Mouse (Mus musculus) midbrain, embryonic 16.5 days (tissue): ENCODE measurements around the gene Sema6d. TPM values are rescaled to one million over a fixed set of nuclear protein-coding genes. Genes with fewer than 3 reads are reported as not detected.

Experiments
- ATAC-seq: fragments of 200-750 bp; cut with Nextera tagmentation; 2 replicates; pipeline ENCODE4 v1.8.0; 2017; ENCODE audit warnings: moderate TSS enrichment
- H3K27ac ChIP-seq: fragments of 300-500 bp; sonication (generic); 2 replicates; pipeline ENCODE4 v1.5.1; 2014; ENCODE audit warnings: mild to moderate bottlenecking, low read length, mixed read lengths
- H3K27me3 ChIP-seq: fragments of 300-500 bp; sonication (generic); 2 replicates; pipeline ENCODE4 v1.6.1; 2014; ENCODE audit warnings: low read depth, low read length, mixed read lengths; ENCODE audit not compliant: control insufficient read depth, insufficient read depth
- H3K36me3 ChIP-seq: fragments of 300-500 bp; sonication (generic); 2 replicates; pipeline ENCODE4 v1.6.1; 2014; ENCODE audit warnings: mild to moderate bottlenecking, low read length, moderate library complexity, mixed read lengths; ENCODE audit not compliant: control insufficient read depth, insufficient read depth
- H3K4me1 ChIP-seq: fragments of 300-500 bp; sonication (generic); 2 replicates; pipeline ENCODE4 v1.6.1; 2014; ENCODE audit warnings: mild to moderate bottlenecking, low read length, mixed read lengths; ENCODE audit not compliant: control insufficient read depth, insufficient read depth
- H3K4me2 ChIP-seq: fragments of 300-500 bp; sonication (generic); 2 replicates; pipeline ENCODE4 v1.6.1; 2014; ENCODE audit warnings: mild to moderate bottlenecking, low read length, mixed read lengths
- H3K4me3 ChIP-seq: fragments of 300-500 bp; sonication (generic); 2 replicates; pipeline ENCODE4 v1.5.1; 2014; ENCODE audit warnings: low read depth, mild to moderate bottlenecking, low read length, moderate library complexity, mixed read lengths
- H3K9ac ChIP-seq: fragments of 300-500 bp; sonication (generic); 2 replicates; pipeline ENCODE4 v1.6.1; 2014; ENCODE audit warnings: low read depth, low read length, mixed read lengths
- H3K9me3 ChIP-seq: fragments of 300-500 bp; sonication (generic); replicated peaks from 2 replicates; pipeline ENCODE4 v1.6.1; 2014; ENCODE audit warnings: mild to moderate bottlenecking, low read length, mixed read lengths; ENCODE audit not compliant: control insufficient read depth, poor library complexity, severe bottlenecking
- WGBS: fragments of 180-500 bp; shearing (Covaris S2); extraction: QIAGEN DNeasy Blood & Tissue Kit; methylation state at CpG from one replicate; pipeline ENCODE4 v1.1.7; 2014; 5-methylcytosine and 5-hydroxymethylcytosine counted together
- polyA plus RNA-seq: library from polyadenylated mRNA; unstranded; fragments of >200 nt; fragmentation: Nextera tagmentation; extraction: Ambion mirVana; gene quantifications from 2 replicates; pipeline ENCODE4 v1.2.1, GENCODE M21; 2015

Sema6d gene
- polyA plus RNA-seq, 1 experiment from 2014 or later, result 31.8 TPM

DNA sequence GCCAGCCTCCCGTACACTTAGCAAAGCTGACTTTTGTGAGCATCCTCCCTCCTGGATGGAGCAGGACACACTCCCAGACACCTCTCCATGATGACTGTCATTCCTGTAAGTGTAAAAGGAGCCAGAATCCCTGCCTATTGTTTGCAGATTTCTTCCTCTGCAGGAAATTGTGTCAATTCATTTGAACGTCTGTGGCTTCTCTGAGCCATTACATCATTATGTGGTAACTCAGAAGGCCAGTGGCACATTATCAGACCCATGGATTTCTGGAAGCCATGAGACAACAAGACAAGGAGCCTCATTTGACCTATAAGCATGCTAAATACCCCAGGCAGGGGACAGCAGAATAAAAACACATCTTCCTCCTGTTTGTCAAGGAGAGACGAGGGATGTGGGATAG, 327.0 kb downstream of the Sema6d start:
- ATAC-seq, result no peak
- Histone ChIP-seq H3K27me3 (no peaks in the 10 kb centered on the region), H3K36me3 (no peaks in the 10 kb centered on the region), H3K4me3 (no peak overlapping the region), H3K27ac (no peak overlapping the region), H3K9ac (no peak overlapping the region), H3K9me3 (no peaks in the 10 kb centered on the region), H3K4me1 (peaks cover 2% of the 10 kb centered on the region; the same call in 1 of the 2 replicates), H3K4me2 (no peak overlapping the region)
- 75% methylated on average over 3 of the region's 3 CpGs for WGBS

DNA sequence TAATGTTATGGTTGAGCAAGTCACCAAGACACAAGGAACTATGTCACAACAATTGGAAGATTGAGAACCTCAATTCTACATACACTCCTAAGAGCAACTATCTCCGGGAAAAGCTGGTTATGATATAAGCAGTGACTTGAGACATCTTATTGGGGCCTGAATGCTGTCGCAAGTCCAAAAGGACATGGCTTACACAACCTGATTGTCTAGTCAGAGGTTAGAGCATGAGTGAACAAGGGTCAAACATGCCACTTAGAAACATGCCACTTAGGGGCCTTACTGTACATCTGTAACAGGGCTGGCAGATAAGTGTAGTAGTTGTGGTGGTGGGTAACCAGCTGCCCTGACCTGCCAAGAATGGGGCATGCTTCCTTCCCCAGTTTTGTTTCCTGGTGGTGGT, 328.6 kb downstream of the Sema6d start:
- no peak overlapping the region for H3K4me2 ChIP-seq
- H3K9me3 ChIP-seq, result no peaks in the 10 kb centered on the region
- H3K27ac ChIP-seq, result no peak overlapping the region
- H3K4me1 ChIP-seq, result peaks cover 2% of the 10 kb centered on the region; the same call in 1 of the 2 replicates
- no peak overlapping the region for H3K4me3 ChIP-seq
- H3K27me3 ChIP-seq, result no peaks in the 10 kb centered on the region
- no peak overlapping the region for H3K9ac ChIP-seq
- no peak for ATAC-seq
- H3K36me3 ChIP-seq, result no peaks in the 10 kb centered on the region
- 98% methylated on average over 2 of the region's 2 CpGs for WGBS

DNA sequence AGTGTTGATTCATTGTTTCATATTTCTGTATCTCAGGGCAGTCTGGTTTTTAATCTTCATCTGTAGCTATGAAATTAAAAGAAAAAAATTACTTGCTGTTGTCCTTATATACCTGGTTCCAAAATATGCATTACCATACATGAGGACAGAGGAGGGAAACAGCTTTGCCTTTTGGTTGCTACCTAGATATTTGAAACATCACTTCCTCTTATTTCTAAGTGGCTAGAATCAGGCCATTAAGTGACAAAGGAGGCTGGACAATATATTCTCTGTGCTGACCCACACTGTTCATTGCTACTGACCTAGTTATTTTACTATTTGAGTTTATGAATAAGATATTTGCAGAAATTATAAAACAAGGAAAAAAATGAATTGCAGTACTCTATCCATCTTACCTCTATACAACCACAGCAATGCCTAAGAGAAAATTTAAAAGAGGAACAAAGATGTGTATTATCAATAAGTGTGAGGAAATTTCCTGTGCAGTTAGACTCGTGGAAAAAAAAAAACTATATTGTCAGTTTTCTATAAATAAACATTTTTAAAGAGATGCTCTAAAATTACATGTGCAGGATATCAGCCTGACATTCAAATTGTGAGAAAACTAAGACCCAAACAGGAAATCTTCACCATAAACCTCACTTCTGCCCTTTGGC, 330.5 kb downstream of the Sema6d start:
- no peak for ATAC-seq
- H3K9me3 ChIP-seq, result no peaks in the 10 kb centered on the region
- no peak overlapping the region for H3K27ac ChIP-seq
- H3K9ac ChIP-seq, result no peak overlapping the region
- H3K4me3 ChIP-seq, result no peak overlapping the region
- H3K27me3 ChIP-seq, result no peaks in the 10 kb centered on the region
- H3K36me3 ChIP-seq, result no peaks in the 10 kb centered on the region
- 64% methylated on average over 1 of the region's 1 CpGs for WGBS
- no peak overlapping the region for H3K4me2 ChIP-seq
- peaks cover 2% of the 10 kb centered on the region; the same call in 1 of the 2 replicates for H3K4me1 ChIP-seq

DNA sequence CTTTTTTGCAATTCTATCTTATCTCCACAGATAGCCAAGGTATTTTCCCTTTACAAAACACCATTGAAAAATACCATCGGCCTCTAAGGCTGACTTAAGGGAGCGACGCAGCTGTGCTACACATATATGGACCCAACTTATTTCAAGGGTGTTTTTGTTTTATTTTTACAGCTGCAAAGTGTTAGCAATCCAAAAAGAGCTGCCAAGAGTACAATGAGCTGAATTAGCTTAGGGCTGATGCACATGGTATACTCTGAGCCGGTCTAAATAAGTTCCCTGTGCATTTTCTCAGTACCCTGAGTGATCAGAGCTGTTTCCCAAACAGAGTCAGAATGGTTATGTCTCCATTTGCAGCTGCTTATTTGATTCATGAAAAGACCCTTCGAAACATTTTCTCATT, 340.0 kb downstream of the Sema6d start:
- Histone ChIP-seq H3K36me3 (no peaks in the 10 kb centered on the region), H3K4me3 (no peak overlapping the region), H3K4me1 (no peaks in the 10 kb centered on the region), H3K27me3 (no peaks in the 10 kb centered on the region), H3K9ac (no peak overlapping the region), H3K9me3 (no peaks in the 10 kb centered on the region), H3K4me2 (no peak overlapping the region), H3K27ac (no peak overlapping the region)
- no peak for ATAC-seq
- 87% methylated on average over 5 of the region's 5 CpGs for WGBS

DNA sequence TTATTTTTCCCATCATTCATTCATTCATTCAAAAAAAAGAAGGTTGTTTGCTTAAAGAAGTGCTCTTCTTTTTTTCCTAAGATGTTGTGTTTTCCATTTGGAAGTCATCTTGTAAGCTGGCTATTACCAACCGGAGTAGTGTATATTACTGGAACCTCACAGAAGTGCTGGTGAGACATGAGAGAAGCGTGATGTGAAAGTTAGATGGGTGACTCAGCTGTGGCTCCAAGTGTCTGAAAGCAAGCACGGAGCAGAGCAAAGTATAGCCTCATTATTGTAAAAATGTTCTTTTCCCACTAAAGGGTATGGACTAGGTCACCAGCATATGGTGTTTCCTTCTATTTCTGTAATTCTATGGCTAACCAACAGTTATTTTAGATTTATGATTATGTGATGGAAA, 340.9 kb downstream of the Sema6d start:
- Histone ChIP-seq H3K4me3 (no peak overlapping the region), H3K27ac (no peak overlapping the region), H3K9me3 (no peaks in the 10 kb centered on the region), H3K36me3 (no peaks in the 10 kb centered on the region), H3K9ac (no peak overlapping the region), H3K27me3 (no peaks in the 10 kb centered on the region), H3K4me2 (no peak overlapping the region), H3K4me1 (no peaks in the 10 kb centered on the region)
- WGBS, result 93% methylated on average over 3 of the region's 3 CpGs
- ATAC-seq, result no peak

DNA sequence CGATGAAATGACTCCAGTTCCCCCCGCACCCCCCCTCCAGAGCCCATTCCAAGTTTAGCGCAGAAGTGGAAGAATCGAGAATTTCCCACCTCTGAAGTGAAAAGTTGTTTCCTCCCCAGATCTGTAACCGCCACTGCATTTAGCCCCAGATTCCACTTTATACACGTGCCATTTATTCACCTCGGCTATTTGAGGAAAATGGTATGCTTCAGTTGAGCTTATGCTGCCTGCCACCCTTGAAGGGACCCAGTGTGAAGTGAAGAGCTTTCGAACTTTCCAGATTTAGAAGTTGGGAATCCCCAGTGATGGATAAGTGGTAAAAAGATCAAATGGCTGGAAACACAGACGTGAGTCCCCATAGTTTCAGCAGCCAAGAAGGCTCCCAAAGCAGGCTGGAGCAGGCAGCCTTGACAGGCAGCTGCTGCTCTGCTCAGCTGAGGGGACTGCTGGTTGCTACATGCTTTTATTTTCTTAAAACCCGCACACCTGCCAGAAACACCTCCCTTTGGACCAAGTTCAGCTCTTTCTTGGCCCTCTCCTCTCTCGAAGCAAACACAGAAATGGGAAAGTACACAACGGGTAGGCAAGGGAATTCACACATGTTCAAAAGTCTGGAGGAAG, 345.7 kb downstream of the Sema6d start:
- 70% methylated on average over 12 of the region's 12 CpGs for WGBS
- H3K4me3 ChIP-seq, result no peak overlapping the region
- no peaks in the 10 kb centered on the region for H3K27me3 ChIP-seq
- H3K4me1 ChIP-seq, result no peaks in the 10 kb centered on the region
- no peaks in the 10 kb centered on the region for H3K9me3 ChIP-seq
- no peak overlapping the region for H3K9ac ChIP-seq
- H3K4me2 ChIP-seq, result no peak overlapping the region
- no peaks in the 10 kb centered on the region for H3K36me3 ChIP-seq
- ATAC-seq, result no peak
- H3K27ac ChIP-seq, result no peak overlapping the region

DNA sequence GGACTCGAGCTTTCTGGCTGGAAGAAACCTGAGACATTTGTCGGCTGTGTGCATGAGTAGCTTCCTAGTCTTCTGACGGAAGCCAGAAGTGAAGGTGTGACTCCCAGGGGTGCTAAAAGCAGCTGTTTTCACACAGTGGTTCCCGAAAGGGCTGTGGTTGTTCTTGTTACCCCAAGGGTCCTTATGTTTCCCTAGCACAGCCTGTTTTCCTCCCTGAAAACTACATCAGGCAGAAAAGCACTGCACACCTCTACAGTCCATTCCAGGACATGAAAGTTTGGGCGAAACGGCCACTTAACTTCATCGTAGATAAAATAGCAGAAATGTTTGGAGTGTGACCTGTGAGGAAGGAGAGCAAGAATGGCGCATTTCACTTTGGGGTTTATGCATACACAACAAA, 346.9 kb downstream of the Sema6d start:
- H3K9ac ChIP-seq, result no peak overlapping the region
- H3K27ac ChIP-seq, result no peak overlapping the region
- H3K4me2 ChIP-seq, result no peak overlapping the region
- WGBS, result 78% methylated on average over 8 of the region's 8 CpGs
- H3K4me3 ChIP-seq, result no peak overlapping the region
- H3K9me3 ChIP-seq, result no peaks in the 10 kb centered on the region
- H3K27me3 ChIP-seq, result no peaks in the 10 kb centered on the region
- ATAC-seq, result no peak
- H3K36me3 ChIP-seq, result no peaks in the 10 kb centered on the region
- H3K4me1 ChIP-seq, result no peaks in the 10 kb centered on the region

DNA sequence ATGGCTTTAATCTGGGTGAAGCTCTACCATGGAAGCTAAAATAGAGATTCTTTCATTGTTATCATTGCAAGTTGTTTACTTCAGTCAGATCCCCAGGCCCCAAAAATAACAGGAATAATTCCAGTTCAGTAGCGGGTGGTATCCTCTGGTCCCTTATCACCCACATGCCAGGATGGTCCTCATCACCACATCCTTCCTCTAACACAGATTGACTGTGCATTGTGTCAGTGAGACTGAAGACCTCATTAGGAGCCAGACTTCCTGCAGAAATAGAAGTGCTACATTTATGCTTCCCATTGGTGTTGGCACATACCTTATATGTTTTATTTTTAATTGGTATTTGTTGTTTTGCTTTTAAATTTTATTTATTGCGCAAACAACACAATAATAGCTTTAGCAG, 354.4 kb downstream of the Sema6d start:
- H3K4me2 ChIP-seq, result no peak overlapping the region
- no peak overlapping the region for H3K4me3 ChIP-seq
- no peaks in the 10 kb centered on the region for H3K36me3 ChIP-seq
- 89% methylated on average over 2 of the region's 2 CpGs for WGBS
- no peak overlapping the region for H3K9ac ChIP-seq
- ATAC-seq, result no peak
- H3K4me1 ChIP-seq, result peaks cover 2% of the 10 kb centered on the region; the same call in 1 of the 2 replicates
- H3K9me3 ChIP-seq, result no peaks in the 10 kb centered on the region
- no peaks in the 10 kb centered on the region; the same call in 1 of the 2 replicates for H3K27me3 ChIP-seq
- no peak overlapping the region for H3K27ac ChIP-seq

DNA sequence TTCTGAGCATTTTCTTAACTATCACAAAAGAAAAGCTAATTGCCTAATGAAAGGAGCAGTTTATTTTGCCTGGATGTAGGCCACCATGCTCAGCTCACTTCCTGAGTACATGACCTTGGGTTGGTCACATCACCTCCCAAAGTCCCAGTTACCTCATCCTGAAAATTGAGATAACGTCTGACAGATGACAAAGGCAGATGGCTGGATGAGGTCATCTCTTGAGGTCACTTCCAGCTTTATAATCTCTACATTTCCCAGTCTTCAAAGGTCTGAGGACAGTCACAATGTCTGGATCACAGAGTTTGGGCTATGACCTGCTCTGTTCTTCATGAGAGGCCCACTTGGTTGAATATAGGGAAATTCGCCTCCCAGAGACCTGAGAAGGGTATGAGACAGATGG, 366.1 kb downstream of the Sema6d start:
- no peaks in the 10 kb centered on the region for H3K36me3 ChIP-seq
- no peak overlapping the region for H3K4me3 ChIP-seq
- H3K4me1 ChIP-seq, result no peaks in the 10 kb centered on the region
- H3K4me2 ChIP-seq, result no peak overlapping the region
- no peak overlapping the region for H3K9ac ChIP-seq
- 79% methylated on average over 2 of the region's 2 CpGs for WGBS
- no peaks in the 10 kb centered on the region; the same call in 1 of the 2 replicates for H3K27me3 ChIP-seq
- no peak for ATAC-seq
- H3K27ac ChIP-seq, result no peak overlapping the region
- no peaks in the 10 kb centered on the region for H3K9me3 ChIP-seq
